Mouse (Mus musculus) small intestine, adult 2 months (tissue): ENCODE measurements around the gene Kcnj14. TPM values are rescaled to one million over a fixed set of nuclear protein-coding genes. Genes with fewer than 3 reads are reported as not detected.

ENCODE experiments used
- H3K27ac ChIP-seq: fragments of 200-500 bp; 2 replicates; pipeline ENCODE4 v1.5.1; 2012; ENCODE audit warnings: low read depth, low read length, control low read depth, inconsistent platforms; ENCODE audit not compliant: insufficient read depth
- H3K27me3 ChIP-seq: fragments of 200-500 bp; 2 replicates; pipeline ENCODE4 v1.6.1; 2012; ENCODE audit warnings: mild to moderate bottlenecking, moderate library complexity, low read length, inconsistent platforms; ENCODE audit not compliant: control insufficient read depth, insufficient read depth
- H3K36me3 ChIP-seq: fragments of 200-500 bp; 2 replicates; pipeline ENCODE4 v1.6.1; 2012; ENCODE audit warnings: mild to moderate bottlenecking, low read length, control low read depth, inconsistent platforms; ENCODE audit not compliant: control insufficient read depth, insufficient read depth
- H3K4me1 ChIP-seq: fragments of 200-500 bp; 2 replicates; pipeline ENCODE4 v1.6.1; 2012; ENCODE audit warnings: low read length, inconsistent platforms, mixed read lengths; ENCODE audit not compliant: control insufficient read depth, insufficient read depth, insufficient read length
- H3K4me3 ChIP-seq: fragments of 200-500 bp; 2 replicates; pipeline ENCODE4 v1.5.1; 2012; ENCODE audit warnings: low read depth, mild to moderate bottlenecking, control low read depth, inconsistent platforms, low read length, moderate library complexity
- CTCF ChIP-seq: fragments of 200-500 bp; IDR thresholded peaks from 2 replicates; pipeline ENCODE4 v1.5.1; 2012; ENCODE audit warnings: low read depth, mild to moderate bottlenecking, control low read depth, inconsistent platforms, low read length, moderate library complexity, mixed read lengths; ENCODE audit not compliant: insufficient replicate concordance, insufficient read length; ENCODE audit errors: extremely low read depth
- POLR2A ChIP-seq: fragments of 200-500 bp; IDR thresholded peaks from 2 replicates; pipeline ENCODE4 v1.6.1; 2012; ENCODE audit warnings: low read depth, mild to moderate bottlenecking, control low read depth, inconsistent platforms, low read length, moderate library complexity
- WGBS: fragments of 180-500 bp; shearing (Covaris S2); methylation state at CpG from one replicate; pipeline ENCODE4 v1.1.7; 2018; 5-methylcytosine and 5-hydroxymethylcytosine counted together
- polyA plus RNA-seq: library from polyadenylated mRNA; depleted of rRNA; stranded (reverse); fragments of >200 nt; gene quantifications from 2 replicates; pipeline ENCODE4 v1.2.3, GENCODE M21; 2012

The Kcnj14 gene
- polyA plus RNA-seq, 1 experiment: 0.08 TPM

DNA sequence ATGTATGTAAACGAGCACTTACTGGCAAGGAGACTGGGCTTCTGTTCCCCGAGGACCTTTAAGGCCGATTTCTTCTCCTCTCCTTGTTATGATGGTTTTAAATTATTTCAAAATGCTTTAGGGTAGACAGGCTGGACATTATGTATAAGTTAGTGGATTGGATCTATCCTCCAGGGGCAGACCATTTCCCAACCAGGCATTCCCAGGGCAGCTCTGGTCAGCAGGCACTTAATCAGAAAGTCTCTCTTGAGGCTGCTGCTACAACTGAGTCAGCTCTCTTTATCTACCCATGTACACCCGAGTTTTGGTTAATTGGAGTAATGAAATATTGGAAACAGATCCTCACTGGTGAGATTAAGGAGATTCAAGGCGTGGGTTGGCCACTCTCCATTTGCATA, 6.5 kb upstream of the Kcnj14 start:
- Histone ChIP-seq H3K27me3 (peaks cover 36% of the 10 kb centered on the region), H3K4me1 (peaks cover 11% of the 10 kb centered on the region), H3K36me3 (peaks cover 11% of the 10 kb centered on the region; the same call in 1 of the 2 replicates), H3K4me3 (peak overlapping the region; percentile 74; the same call in 1 of the 2 replicates), H3K27ac (no peak overlapping the region)
- no peak for TF ChIP-seq POLR2A
- no peak for TF ChIP-seq CTCF
- 20% methylated on average over 5 of the region's 5 CpGs for WGBS

DNA sequence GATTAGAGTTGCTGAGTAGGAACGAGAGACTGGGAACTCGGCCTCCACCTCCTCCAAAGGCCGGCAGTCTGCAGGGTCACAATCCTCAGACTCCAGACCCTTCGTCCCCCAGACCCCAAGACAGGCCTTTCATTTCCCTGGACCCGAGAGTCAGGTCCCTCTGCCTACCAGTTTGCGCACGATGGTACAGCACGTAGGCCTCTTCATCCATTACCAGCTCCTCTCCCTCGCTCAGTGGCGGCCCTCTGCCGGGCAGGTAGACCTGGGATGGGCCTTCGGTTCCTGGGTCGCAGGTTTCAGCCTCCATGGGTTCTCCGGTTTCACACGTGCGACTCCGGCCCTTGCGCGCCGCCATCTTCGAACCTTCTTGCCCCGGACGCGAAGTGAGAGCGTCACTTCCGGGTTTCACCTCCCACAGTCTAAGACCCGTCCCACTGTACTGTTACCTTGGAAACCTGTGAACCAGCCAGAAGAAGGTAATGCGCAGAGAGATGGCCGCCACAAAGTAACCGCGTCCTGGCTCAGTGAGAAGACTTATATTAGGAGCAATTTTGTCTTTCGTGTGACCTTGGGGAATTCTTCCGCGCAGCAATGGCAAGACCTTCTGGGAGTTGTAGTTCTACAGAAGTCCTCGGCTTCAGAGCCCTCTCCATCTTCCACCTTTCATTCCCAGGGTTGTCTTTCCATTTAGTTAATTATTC, 6.0 kb upstream of the Kcnj14 start, which contains the start of gene Grwd1:
Grwd1 (minus strand) TSS at position 518 of the 701 bp plus-strand sequence.
- H3K4me3 ChIP-seq: peak within 1 kb of the TSS; percentile 74
- peaks cover 36% of the 10 kb centered on the region for H3K27me3 ChIP-seq
- under 1% methylated on average over 35 of the region's 35 CpGs for WGBS
- peaks cover 11% of the 10 kb centered on the region for H3K4me1 ChIP-seq
- TF ChIP-seq CTCF: no peak
- TF ChIP-seq POLR2A: no peak
- peak within 1 kb of the TSS; percentile 66 for H3K27ac ChIP-seq
- peaks cover 15% of the 10 kb centered on the region; the same call in 1 of the 2 replicates for H3K36me3 ChIP-seq

DNA sequence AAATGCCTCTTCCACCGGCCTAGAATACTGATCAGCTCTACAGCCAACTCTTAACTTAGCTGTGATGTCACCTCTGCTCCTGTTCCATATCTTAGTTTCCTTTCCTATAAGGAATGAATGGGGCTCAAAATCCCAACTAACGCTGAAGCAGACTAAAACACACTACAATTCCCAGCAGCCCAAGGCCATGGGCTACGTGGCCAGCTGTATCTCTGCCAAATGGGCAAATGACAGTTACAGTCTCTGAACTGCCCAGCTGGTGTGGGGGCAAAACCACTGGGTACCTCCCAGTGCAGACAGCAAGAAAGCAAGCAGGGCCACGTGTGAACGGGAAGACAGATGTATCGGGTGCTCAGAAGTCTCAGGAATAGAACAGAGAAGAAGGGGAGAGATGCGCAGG, 2.0 kb upstream of the Kcnj14 start:
- WGBS: 88% methylated on average over 7 of the region's 7 CpGs
- TF ChIP-seq CTCF: no peak
- no peak overlapping the region for H3K4me3 ChIP-seq
- peaks cover 25% of the 10 kb centered on the region; the same call in 1 of the 2 replicates for H3K36me3 ChIP-seq
- no peak overlapping the region for H3K27ac ChIP-seq
- H3K27me3 ChIP-seq: 0 out of 2 replicates have a peak, but pooled peaks cover 2% of the 10 kb centered on the region
- peaks cover 5% of the 10 kb centered on the region; the same call in 1 of the 2 replicates for H3K4me1 ChIP-seq

DNA sequence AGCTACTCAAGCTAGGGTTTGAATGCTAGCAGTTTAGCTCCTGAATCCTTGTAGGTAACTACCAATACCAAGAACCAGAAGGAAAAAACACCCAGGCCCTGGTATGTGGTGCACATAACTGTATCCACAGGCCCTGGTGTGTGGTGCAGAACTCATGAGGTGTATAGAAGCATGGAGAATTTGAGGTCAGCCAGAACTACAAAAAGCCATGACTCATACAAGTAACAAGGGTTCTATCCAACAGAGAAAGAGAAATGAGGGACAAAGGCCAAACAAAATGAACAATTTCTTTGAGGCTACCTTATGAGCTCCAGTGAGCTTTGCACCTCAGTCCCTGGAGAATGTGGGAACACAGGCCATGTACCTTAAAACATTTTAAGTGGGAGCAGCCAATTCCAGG, 3.7 kb downstream of the Kcnj14 start:
- peaks cover 13% of the 10 kb centered on the region; the same call in 1 of the 2 replicates for H3K36me3 ChIP-seq
- H3K27ac ChIP-seq: no peak overlapping the region
- H3K4me3 ChIP-seq: no peak overlapping the region
- H3K4me1 ChIP-seq: no peaks in the 10 kb centered on the region
- TF ChIP-seq CTCF (no peak), POLR2A (no peak)
- no peaks in the 10 kb centered on the region for H3K27me3 ChIP-seq

DNA sequence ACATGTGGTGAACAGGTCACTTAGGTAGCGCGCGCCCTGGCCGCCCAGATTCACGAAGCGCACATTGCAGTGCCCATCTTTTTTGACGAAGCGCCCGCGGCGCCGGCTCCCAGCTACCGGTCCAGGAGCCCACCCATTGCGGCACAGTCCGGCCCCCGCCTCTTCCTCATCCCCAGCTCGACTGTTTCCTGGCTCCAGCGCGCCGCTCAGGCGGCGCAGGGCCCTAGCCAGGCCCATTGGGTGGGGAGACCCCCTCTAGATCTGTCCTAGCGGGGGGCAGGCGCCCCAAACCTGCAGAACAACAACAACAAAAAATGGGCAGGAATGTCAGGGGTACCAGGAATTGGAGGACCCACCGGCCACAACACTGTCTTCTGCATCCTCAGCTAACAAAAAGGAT, 4.7 kb downstream of the Kcnj14 start:
- Histone ChIP-seq H3K36me3 (peaks cover 4% of the 10 kb centered on the region; the same call in 1 of the 2 replicates), H3K27me3 (no peaks in the 10 kb centered on the region), H3K27ac (no peak overlapping the region), H3K4me3 (no peak overlapping the region), H3K4me1 (no peaks in the 10 kb centered on the region; the same call in 1 of the 2 replicates)
- WGBS: 30% methylated on average over 25 of the region's 25 CpGs
- no peak for TF ChIP-seq CTCF
- TF ChIP-seq POLR2A: no peak

DNA sequence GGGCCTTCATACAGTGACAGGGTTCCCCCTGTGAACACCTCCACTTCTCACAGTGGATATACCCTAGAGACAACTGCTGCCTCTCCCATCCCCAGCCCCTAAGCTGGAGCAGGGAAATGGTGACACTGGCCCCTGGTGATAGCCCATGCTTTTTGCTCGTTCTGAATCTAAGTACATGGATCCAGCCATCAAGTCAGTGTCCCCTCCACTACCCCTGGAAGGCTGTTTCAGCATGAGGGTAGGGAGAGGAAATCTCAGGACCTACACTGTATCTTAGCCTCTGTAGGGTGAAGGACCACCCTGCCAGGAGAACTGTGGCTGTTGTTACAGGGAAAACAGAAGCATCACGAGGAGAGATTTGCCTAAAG, 8.6 kb downstream of the Kcnj14 start:
- Histone ChIP-seq H3K27ac (no peak overlapping the region), H3K4me3 (no peak overlapping the region), H3K36me3 (peaks cover 17% of the 10 kb centered on the region), H3K27me3 (no peaks in the 10 kb centered on the region), H3K4me1 (peaks cover 2% of the 10 kb centered on the region)
- WGBS: 63% methylated on average over 2 of the region's 2 CpGs
- TF ChIP-seq POLR2A (no peak), CTCF (no peak)

DNA sequence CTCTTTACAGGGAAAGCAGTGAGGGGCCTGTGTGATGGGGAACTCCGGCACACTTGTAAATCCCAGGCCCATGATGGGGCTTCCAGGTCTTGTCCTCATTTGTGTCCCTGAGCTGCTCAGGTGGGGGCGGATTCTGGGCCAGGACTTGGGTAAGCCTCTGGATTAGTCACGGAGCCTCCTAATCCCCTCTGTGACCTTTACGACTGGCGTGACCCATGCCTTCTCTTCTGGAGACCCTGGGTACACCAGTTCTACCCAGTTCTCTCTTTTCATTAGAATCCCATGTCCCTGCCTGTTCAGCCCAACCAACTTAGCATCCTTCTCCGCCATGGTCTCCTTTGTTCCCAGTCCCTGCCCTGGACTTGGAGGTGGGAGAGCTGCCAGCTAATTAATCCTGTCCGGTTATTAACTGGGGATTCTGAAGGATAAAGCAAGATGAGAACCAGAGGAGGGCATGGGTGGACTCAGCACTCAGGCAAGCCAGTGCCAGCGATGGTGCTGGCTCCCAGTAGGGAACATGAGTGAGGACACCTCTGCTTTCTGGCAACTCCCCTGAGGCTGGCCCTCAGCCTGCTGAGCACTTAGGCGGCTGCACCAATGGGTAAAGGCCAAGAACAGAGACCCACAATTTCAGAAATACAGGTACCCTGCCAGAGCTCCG, 9.1 kb downstream of the Kcnj14 start:
- 78% methylated on average over 10 of the region's 10 CpGs for WGBS
- TF ChIP-seq POLR2A (no peak), CTCF (no peak)
- Histone ChIP-seq H3K4me1 (peaks cover 2% of the 10 kb centered on the region), H3K27me3 (no peaks in the 10 kb centered on the region), H3K4me3 (no peak overlapping the region), H3K27ac (no peak overlapping the region), H3K36me3 (peaks cover 22% of the 10 kb centered on the region)
